Mouse (Mus musculus): ENCODE results near the gene Olfr67. TPM values are rescaled to one million over a fixed set of nuclear protein-coding genes. Genes with fewer than 3 reads are reported as not detected.
"Not testable (repeated sequence)": the region's sequence is repeated elsewhere in the genome, so short reads cannot be mapped to it uniquely, and the experiment has no call there.

The Olfr67 gene
- total and polyA plus RNA-seq, 2 experiments, result not detected

DNA sequence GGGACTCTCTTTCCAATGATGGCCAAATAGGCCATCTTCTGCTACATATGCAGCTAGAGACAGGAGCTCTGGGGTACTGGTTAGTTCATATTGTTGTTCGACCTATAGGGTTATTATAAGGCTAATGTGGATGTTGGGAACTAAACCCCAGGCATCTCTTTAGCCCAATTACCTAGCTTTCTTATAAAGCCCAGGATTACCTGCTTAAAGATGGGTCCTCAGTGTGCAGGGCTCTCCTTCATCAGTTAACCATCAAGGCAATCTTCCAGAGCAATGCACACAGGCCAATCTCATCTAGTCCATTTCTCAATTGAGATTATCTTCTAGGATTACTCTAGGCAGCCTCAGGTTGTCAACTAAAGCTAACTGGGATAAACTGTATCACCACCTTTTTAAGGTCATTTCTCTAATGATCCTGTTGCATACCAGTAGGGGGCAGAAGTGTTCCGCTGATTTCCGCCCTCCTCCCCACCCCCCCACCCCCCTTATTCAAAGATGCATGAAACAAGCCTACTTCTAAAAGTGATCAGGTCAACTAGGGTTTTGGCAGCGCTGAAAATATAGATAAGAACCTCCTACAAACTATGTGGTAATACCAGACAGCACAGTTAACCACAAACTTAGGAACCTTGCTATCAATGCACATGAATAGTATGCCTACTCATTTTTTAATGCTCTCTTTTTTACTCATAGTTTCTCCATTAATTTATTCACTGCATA, 1.2 kb upstream of the Olfr67 start:
- H3K4me1 ChIP-seq (ENCODE audit: control insufficient read depth, insufficient read depth, low read length), result no peaks in the 10 kb centered on the region
- DNase-seq (ENCODE audit: extremely low read depth, low read depth, low spot score), result peak; percentile 5
- H3K27me3 ChIP-seq (ENCODE audit: control insufficient read depth, insufficient read depth, low read length), result no peaks in the 10 kb centered on the region
- H3K79me2 ChIP-seq (ENCODE audit: control insufficient read depth, insufficient read depth, low read length), result no peaks in the 10 kb centered on the region
- no peak overlapping the region for H3K9ac ChIP-seq (ENCODE audit: low read depth, low read length)
- no peak overlapping the region for H3K4me3 ChIP-seq (ENCODE audit: insufficient read depth, low read depth, low read length)
- TF ChIP-seq CTCF (IDR thresholded peaks at IDR 0.05; ENCODE audit: low read depth, low read length), result no peak
- TF ChIP-seq POLR2A (IDR thresholded peaks at IDR 0.05; ENCODE audit: extremely low read depth, insufficient read depth, low read length), result no peak
- WGBS, result 21% methylated on average over 4 of the region's 4 CpGs
- H3K36me3 ChIP-seq (ENCODE audit: control insufficient read depth, insufficient read depth, low read length), result no peaks in the 10 kb centered on the region
- no peak overlapping the region for H3K27ac ChIP-seq (replicated peaks; ENCODE audit: insufficient read depth, low read depth, low read length)

DNA sequence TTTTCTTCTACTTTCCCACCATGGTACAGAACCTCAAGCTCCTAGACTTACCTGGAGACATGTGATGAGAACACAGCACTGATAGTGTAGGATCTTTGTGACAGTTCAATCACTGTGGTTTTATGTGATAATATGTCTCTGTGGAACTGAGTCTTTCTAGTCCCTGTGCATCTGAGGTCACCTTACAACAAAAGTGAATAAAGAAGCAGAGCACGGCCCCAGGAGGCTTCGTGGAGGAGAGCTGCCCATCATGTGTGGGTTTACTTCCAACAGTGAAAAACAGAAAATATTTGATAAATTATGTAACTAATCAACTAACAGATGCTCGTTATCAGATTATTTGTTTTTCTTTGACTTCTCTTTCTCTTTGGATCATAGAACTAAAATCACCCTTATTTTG, 12.0 kb downstream of the Olfr67 start, which contains the start of gene Olfr68:
TSS of gene Olfr68 (minus strand) at position 101 of the 400 bp plus-strand sequence.
- 76% methylated on average over 3 of the region's 3 CpGs for WGBS
- Histone ChIP-seq H3K36me3 (ENCODE audit: control insufficient read depth, insufficient read depth, low read length) (no peaks in the 10 kb centered on the region), H3K27ac (replicated peaks; ENCODE audit: insufficient read depth, low read depth, low read length) (no peak within 1 kb of the TSS), H3K27me3 (ENCODE audit: control insufficient read depth, insufficient read depth, low read length) (no peaks in the 10 kb centered on the region), H3K9ac (ENCODE audit: low read depth, low read length) (no peak within 1 kb of the TSS), H3K4me3 (ENCODE audit: insufficient read depth, low read depth, low read length) (no peak within 1 kb of the TSS), H3K79me2 (ENCODE audit: control insufficient read depth, insufficient read depth, low read length) (no peaks in the 10 kb centered on the region), H3K4me1 (ENCODE audit: control insufficient read depth, insufficient read depth, low read length) (no peaks in the 10 kb centered on the region)
- no peak for DNase-seq (ENCODE audit: extremely low read depth, low read depth, low spot score)
- TF ChIP-seq POLR2A (IDR thresholded peaks at IDR 0.05; ENCODE audit: extremely low read depth, insufficient read depth, low read length) (no peak), CTCF (IDR thresholded peaks at IDR 0.05; ENCODE audit: low read depth, low read length) (no peak)

DNA sequence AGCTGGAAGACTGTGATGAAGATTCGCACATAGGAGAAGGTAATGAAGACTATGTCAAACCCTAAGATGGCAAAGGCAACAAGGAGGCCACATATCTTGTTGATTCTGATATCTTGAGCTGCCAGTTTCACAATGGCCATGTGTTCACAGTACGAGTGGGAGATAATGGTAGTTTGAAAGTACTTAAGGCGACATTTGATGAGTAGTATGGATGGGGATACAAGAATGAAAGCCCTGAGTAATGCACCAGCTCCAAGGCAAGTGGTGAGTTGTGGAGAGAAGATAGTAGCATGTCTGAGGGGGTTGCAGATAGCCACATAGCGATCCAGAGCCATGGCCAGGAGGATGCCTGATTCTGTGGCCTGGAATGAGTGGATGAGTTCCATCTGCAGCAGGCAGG, 14.0 kb downstream of the Olfr67 start:
- H3K36me3 ChIP-seq (ENCODE audit: control insufficient read depth, insufficient read depth, low read length); H3K4me1 ChIP-seq (ENCODE audit: control insufficient read depth, insufficient read depth, low read length); H3K79me2 ChIP-seq (ENCODE audit: control insufficient read depth, insufficient read depth, low read length); H3K27ac ChIP-seq (replicated peaks; ENCODE audit: insufficient read depth, low read depth, low read length); DNase-seq (ENCODE audit: extremely low read depth, low read depth, low spot score); H3K9ac ChIP-seq (ENCODE audit: low read depth, low read length); H3K27me3 ChIP-seq (ENCODE audit: control insufficient read depth, insufficient read depth, low read length); H3K4me3 ChIP-seq (ENCODE audit: insufficient read depth, low read depth, low read length): not testable (repeated sequence)
- 72% methylated on average over 4 of the region's 4 CpGs for WGBS

DNA sequence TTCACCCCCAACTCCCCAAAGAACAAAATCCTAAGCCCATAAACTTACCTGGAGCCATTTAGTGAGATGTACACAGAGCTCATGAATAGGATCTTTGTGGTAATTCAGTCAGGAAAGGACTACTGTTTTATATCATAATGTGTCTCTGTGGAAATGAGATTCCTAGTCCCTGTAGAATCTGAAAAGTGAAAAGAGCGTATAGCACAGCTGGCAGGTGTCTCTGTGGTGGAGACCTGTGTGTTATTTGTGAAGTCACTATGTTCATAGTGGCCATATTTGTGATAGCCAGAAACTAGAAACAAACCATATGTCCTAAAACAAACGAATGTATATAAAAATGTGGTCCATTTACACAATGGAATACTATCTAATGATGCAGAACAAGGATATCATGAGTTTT, 20.1 kb downstream of the Olfr67 start, which contains the start of gene Olfr69:
TSS of gene Olfr69 (minus strand) at position 101 of the 400 bp plus-strand sequence.
- Histone ChIP-seq H3K4me3 (ENCODE audit: insufficient read depth, low read depth, low read length) (no peak within 1 kb of the TSS), H3K27me3 (ENCODE audit: control insufficient read depth, insufficient read depth, low read length) (no peaks in the 10 kb centered on the region), H3K79me2 (ENCODE audit: control insufficient read depth, insufficient read depth, low read length) (no peaks in the 10 kb centered on the region), H3K27ac (replicated peaks; ENCODE audit: insufficient read depth, low read depth, low read length) (no peak within 1 kb of the TSS), H3K9ac (ENCODE audit: low read depth, low read length) (no peak within 1 kb of the TSS), H3K4me1 (ENCODE audit: control insufficient read depth, insufficient read depth, low read length) (no peaks in the 10 kb centered on the region), H3K36me3 (ENCODE audit: control insufficient read depth, insufficient read depth, low read length) (no peaks in the 10 kb centered on the region)
- no peak for DNase-seq (ENCODE audit: extremely low read depth, low read depth, low spot score)
- TF ChIP-seq POLR2A (IDR thresholded peaks at IDR 0.05; ENCODE audit: extremely low read depth, insufficient read depth, low read length) (no peak), CTCF (IDR thresholded peaks at IDR 0.05; ENCODE audit: low read depth, low read length) (no peak)
- 58% methylated on average over 2 of the region's 2 CpGs for WGBS

DNA sequence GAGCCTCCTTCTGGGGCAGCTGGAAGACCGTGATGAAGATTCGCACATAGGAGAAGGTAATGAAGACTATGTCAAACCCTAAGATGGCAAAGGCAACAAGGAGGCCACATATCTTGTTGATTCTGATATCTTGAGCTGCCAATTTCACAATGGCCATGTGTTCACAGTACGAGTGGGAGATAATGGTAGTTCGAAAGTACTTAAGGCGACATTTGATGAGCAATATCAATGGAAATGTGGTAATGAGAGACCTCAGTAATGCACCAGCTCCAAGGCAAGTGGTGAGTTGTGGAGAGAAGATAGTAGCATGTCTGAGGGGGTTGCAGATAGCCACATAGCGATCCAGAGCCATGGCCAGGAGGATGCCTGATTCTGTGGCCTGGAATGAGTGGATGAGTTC, 23.9 kb downstream of the Olfr67 start:
- not testable (repeated sequence) for H3K4me3 ChIP-seq (ENCODE audit: insufficient read depth, low read depth, low read length); H3K27me3 ChIP-seq (ENCODE audit: control insufficient read depth, insufficient read depth, low read length); H3K36me3 ChIP-seq (ENCODE audit: control insufficient read depth, insufficient read depth, low read length); H3K27ac ChIP-seq (replicated peaks; ENCODE audit: insufficient read depth, low read depth, low read length); H3K9ac ChIP-seq (ENCODE audit: low read depth, low read length); H3K79me2 ChIP-seq (ENCODE audit: control insufficient read depth, insufficient read depth, low read length); DNase-seq (ENCODE audit: extremely low read depth, low read depth, low spot score); H3K4me1 ChIP-seq (ENCODE audit: control insufficient read depth, insufficient read depth, low read length)
- 79% methylated on average over 6 of the region's 6 CpGs for WGBS

DNA sequence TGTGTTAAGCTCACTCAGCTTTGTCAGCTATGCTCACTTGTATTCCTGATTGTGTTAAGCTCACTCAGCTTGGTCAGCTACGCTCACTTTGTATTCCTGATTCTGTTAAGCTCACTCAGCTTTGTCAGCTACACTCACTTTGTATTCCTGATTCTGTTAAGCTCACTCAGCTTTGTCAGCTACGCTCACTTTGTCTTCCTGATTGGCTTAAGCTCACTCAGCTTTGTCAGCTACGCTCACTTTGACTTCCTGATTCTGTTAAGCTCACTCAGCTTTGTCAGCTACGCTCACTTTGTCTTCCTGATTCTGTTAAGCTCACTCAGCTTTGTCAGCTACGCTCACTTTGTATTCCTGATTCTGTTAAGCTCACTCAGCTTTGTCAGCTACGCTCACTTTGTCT, 29.4 kb downstream of the Olfr67 start:
- H3K4me3 ChIP-seq (ENCODE audit: insufficient read depth, low read depth, low read length); H3K27me3 ChIP-seq (ENCODE audit: control insufficient read depth, insufficient read depth, low read length); H3K9ac ChIP-seq (ENCODE audit: low read depth, low read length); H3K4me1 ChIP-seq (ENCODE audit: control insufficient read depth, insufficient read depth, low read length); H3K79me2 ChIP-seq (ENCODE audit: control insufficient read depth, insufficient read depth, low read length); H3K36me3 ChIP-seq (ENCODE audit: control insufficient read depth, insufficient read depth, low read length); H3K27ac ChIP-seq (replicated peaks; ENCODE audit: insufficient read depth, low read depth, low read length): not testable (repeated sequence)
- 74% methylated on average over 6 of the region's 6 CpGs for WGBS
- peak; percentile 12 for DNase-seq (ENCODE audit: extremely low read depth, low read depth, low spot score)

Measured in liver, adult 2 months (tissue).